25 mouse cellular contexts compared by ENCODE assay signal in genomic region chr17:68065751-68066150, GRCm38 (mm10).
DNase-seq lines count a peak whose midpoint lies in the region; TF ChIP-seq lines count a peak whose summit lies in the region.
"Had no signal": no experiment of that assay in that cellular context is flagged by ENCODE, and none has a peak within 500 bp of the region (broad histone marks: within the 10 kb centered on the region; RNA-seq: fewer than 3 reads in every experiment).

No protein-coding gene starts in this region.

- peak; percentile 6 for DNase-seq in lung, postnatal 36 days
- no peak for DNase-seq in lung, adult 2 months
- peak; percentile 44 for DNase-seq in Muller cell, postnatal 12 days (ENCODE audit: inconsistent ontology term)
- peak; percentile 84 for DNase-seq in adrenal gland, adult 2 months
- DNase-seq in adrenal gland, postnatal 36 days, result peak; percentile 71 to 76
- DNase-seq in cerebellum, adult 9-11 months, result no peak
- no peak for DNase-seq in spleen, postnatal 10 days (ENCODE audit: low spot score in 2 of 2)
- DNase-seq: cerebellum, adult 18-20 months; cerebellum, postnatal 14 days; gastrocnemius, postnatal 10 days; heart, adult 11 months; kidney, adult 18-20 months; layer of hippocampus, postnatal 36 days; left cerebral cortex, postnatal 4 days; liver, postnatal 0 days; lung, postnatal 10 days; retina, postnatal 1 day; right cerebral cortex, postnatal 14 days; thymus, postnatal 4 days had no signal

- TF ChIP-seq CTCF in lung, adult 2 months (IDR thresholded peaks at IDR 0.05; ENCODE audit: insufficient read depth, low read length), result no peak

- no peak overlapping the region for H3K4me3 ChIP-seq in lung, adult 2 months (replicated peaks; ENCODE audit: extremely low read depth, low read depth, low read length)
- H3K4me3 ChIP-seq: heart, embryonic 10.5 days; heart, embryonic 15.5 days; liver, embryonic 12.5 days; midbrain, embryonic 10.5 days; midbrain, embryonic 15.5 days; neural tube, embryonic 15.5 days had no signal

- H3K4me1 ChIP-seq in lung, adult 2 months (ENCODE audit: control insufficient read depth, insufficient read depth, low read length), result no peaks in the 10 kb centered on the region
- H3K4me1 ChIP-seq: heart, embryonic 15.5 days; liver, embryonic 12.5 days; midbrain, embryonic 15.5 days; neural tube, embryonic 15.5 days had no signal

- WGBS in lung, adult 2 months, result 78% methylated on average over 9 of the region's 9 CpGs

- TF ChIP-seq POLR2A in lung, adult 2 months (IDR thresholded peaks at IDR 0.05; ENCODE audit: borderline replicate concordance, extremely low read depth, low read depth, low read length), result no peak

Comparison
In these comparisons a context has a peak if more than half of its experiments do, and no peak if none do; other contexts are left out.
1. DNase-seq: peak in lung, postnatal 36 days (single experiment), Muller cell, postnatal 12 days (single experiment), adrenal gland, adult 2 months (single experiment) and adrenal gland, postnatal 36 days (2 of 2); none in lung, adult 2 months (single experiment), cerebellum, adult 9-11 months (single experiment) and spleen, postnatal 10 days (0 of 2).